Mouse (Mus musculus) forebrain, embryonic 10.5 days (tissue): ENCODE measurements around the gene Foxl1. TPM values are rescaled to one million over a fixed set of nuclear protein-coding genes. Genes with fewer than 3 reads are reported as not detected.
A peak's percentile ranks its signal among the peaks of the same experiment; 100 is the strongest.

ENCODE experiments used
- DNase-seq: peaks from one replicate; pipeline ENCODE4 v3.0.0-alpha.2; 2017; ENCODE audit warnings: low spot score; ENCODE audit errors: extremely low spot score
- H3K27ac ChIP-seq: fragments of 300-500 bp; sonication (generic); 2 replicates; pipeline ENCODE4 v1.5.1; 2016; ENCODE audit warnings: mild to moderate bottlenecking
- H3K27me3 ChIP-seq: fragments of 300-500 bp; sonication (generic); 2 replicates; pipeline ENCODE4 v1.6.1; 2016; ENCODE audit warnings: mild to moderate bottlenecking; ENCODE audit not compliant: poor library complexity, severe bottlenecking
- H3K36me3 ChIP-seq: fragments of 300-500 bp; sonication (generic); replicated peaks from 2 replicates; pipeline ENCODE4 v1.6.1; 2016; ENCODE audit warnings: mild to moderate bottlenecking, moderate library complexity
- H3K4me1 ChIP-seq: fragments of 300-500 bp; sonication (generic); 2 replicates; pipeline ENCODE4 v1.6.1; 2016
- H3K4me3 ChIP-seq: fragments of 300-500 bp; sonication (generic); 2 replicates; pipeline ENCODE4 v1.5.1; 2016; ENCODE audit warnings: mild to moderate bottlenecking, moderate library complexity
- H3K9me3 ChIP-seq: fragments of 300-500 bp; sonication (generic); 2 replicates; pipeline ENCODE4 v1.6.1; 2016; ENCODE audit warnings: mild to moderate bottlenecking, moderate library complexity
- WGBS: fragments of 180-500 bp; shearing (Covaris S2); methylation state at CpG from one replicate; pipeline ENCODE4 v1.1.7; 2016; 5-methylcytosine and 5-hydroxymethylcytosine counted together
- polyA plus RNA-seq: library from polyadenylated mRNA; unstranded; fragments of >200 nt; fragmentation: Nextera tagmentation; extraction: Ambion mirVana; gene quantifications from 2 replicates; pipeline ENCODE4 v1.2.1, GENCODE M21; 2016

Foxl1 gene
- polyA plus RNA-seq, 1 experiment from 2014 or later, result 0.76 TPM

- Histone ChIP-seq H3K27ac (no peak overlapping the region), H3K4me1 (peaks cover 54% of the 10 kb centered on the region), H3K9me3 (no peaks in the 10 kb centered on the region), H3K27me3 (peaks cover 100% of the 10 kb centered on the region), H3K36me3 (no peaks in the 10 kb centered on the region), H3K4me3 (peak overlapping the region; percentile 58; the same call in 1 of the 2 replicates)
- WGBS, result 15% methylated on average over 3 of the region's 3 CpGs
- DNase-seq, result no peak
These were observed 42.2 kb upstream of the Foxl1 start for GRCm38 (mm10) chr8:121085561-121085960.

- Histone ChIP-seq H3K27ac (no peak overlapping the region), H3K36me3 (no peaks in the 10 kb centered on the region), H3K27me3 (peaks cover 100% of the 10 kb centered on the region), H3K4me1 (peaks cover 55% of the 10 kb centered on the region), H3K4me3 (peak overlapping the region; percentile 24), H3K9me3 (no peaks in the 10 kb centered on the region)
- WGBS, result 2% methylated on average over 19 of the region's 19 CpGs
- DNase-seq, result peak; percentile 36
These were observed 41.5 kb upstream of the Foxl1 start for GRCm38 (mm10) chr8:121086004-121086900.

GRCm38 (mm10) chr8:121088281-121088680 lies 39.5 kb upstream of the Foxl1 start:
- 3% methylated on average over 8 of the region's 8 CpGs for WGBS
- H3K4me1 ChIP-seq, result peaks cover 51% of the 10 kb centered on the region
- H3K36me3 ChIP-seq, result no peaks in the 10 kb centered on the region
- no peaks in the 10 kb centered on the region for H3K9me3 ChIP-seq
- H3K27me3 ChIP-seq, result peaks cover 100% of the 10 kb centered on the region
- no peak for DNase-seq
- no peak overlapping the region for H3K4me3 ChIP-seq
- no peak overlapping the region for H3K27ac ChIP-seq

GRCm38 (mm10) chr8:121088871-121089630 lies 38.7 kb upstream of the Foxl1 start:
- H3K27ac ChIP-seq, result no peak overlapping the region
- DNase-seq, result peak; percentile 40
- H3K4me3 ChIP-seq, result no peak overlapping the region; the same call in 1 of the 2 replicates
- peaks cover 44% of the 10 kb centered on the region for H3K4me1 ChIP-seq
- H3K36me3 ChIP-seq, result no peaks in the 10 kb centered on the region
- WGBS, result 1% methylated on average over 40 of the region's 40 CpGs
- H3K27me3 ChIP-seq, result peaks cover 100% of the 10 kb centered on the region
- H3K9me3 ChIP-seq, result no peaks in the 10 kb centered on the region

- DNase-seq, result peak; percentile 33
- Histone ChIP-seq H3K27me3 (peaks cover 96% of the 10 kb centered on the region), H3K36me3 (no peaks in the 10 kb centered on the region), H3K4me3 (no peak overlapping the region), H3K4me1 (peaks cover 36% of the 10 kb centered on the region), H3K9me3 (no peaks in the 10 kb centered on the region), H3K27ac (no peak overlapping the region)
- WGBS, result 3% methylated on average over 32 of the region's 32 CpGs
These were observed 37.9 kb upstream of the Foxl1 start for GRCm38 (mm10) chr8:121089631-121090380.

- H3K27me3 ChIP-seq, result peaks cover 87% of the 10 kb centered on the region
- H3K36me3 ChIP-seq, result no peaks in the 10 kb centered on the region
- WGBS, result 0% methylated on average over 1 of the region's 1 CpGs
- peaks cover 32% of the 10 kb centered on the region for H3K4me1 ChIP-seq
- H3K9me3 ChIP-seq, result no peaks in the 10 kb centered on the region
- DNase-seq, result peak; percentile 36
- no peak overlapping the region for H3K27ac ChIP-seq
- H3K4me3 ChIP-seq, result no peak overlapping the region
These were observed 37.0 kb upstream of the Foxl1 start for GRCm38 (mm10) chr8:121090716-121091115.

- Histone ChIP-seq H3K9me3 (no peaks in the 10 kb centered on the region), H3K27me3 (peaks cover 73% of the 10 kb centered on the region), H3K4me3 (no peak overlapping the region), H3K27ac (no peak overlapping the region), H3K4me1 (peaks cover 32% of the 10 kb centered on the region), H3K36me3 (peaks cover 11% of the 10 kb centered on the region)
- 31% methylated on average over 6 of the region's 6 CpGs for WGBS
- no peak for DNase-seq
These were observed 35.6 kb upstream of the Foxl1 start for GRCm38 (mm10) chr8:121092141-121092540.

GRCm38 (mm10) chr8:121092627-121093026 lies 35.1 kb upstream of the Foxl1 start:
- Histone ChIP-seq H3K4me3 (no peak overlapping the region), H3K4me1 (peaks cover 32% of the 10 kb centered on the region), H3K36me3 (peaks cover 16% of the 10 kb centered on the region), H3K27me3 (peaks cover 68% of the 10 kb centered on the region), H3K9me3 (no peaks in the 10 kb centered on the region), H3K27ac (no peak overlapping the region)
- 5% methylated on average over 16 of the region's 16 CpGs for WGBS
- peak; percentile 87 for DNase-seq

GRCm38 (mm10) chr8:121093496-121093895 lies 34.2 kb upstream of the Foxl1 start:
- peaks cover 32% of the 10 kb centered on the region for H3K4me1 ChIP-seq
- H3K27me3 ChIP-seq, result peaks cover 59% of the 10 kb centered on the region
- H3K27ac ChIP-seq, result no peak overlapping the region
- 64% methylated on average over 6 of the region's 6 CpGs for WGBS
- H3K4me3 ChIP-seq, result no peak overlapping the region
- DNase-seq, result no peak
- H3K9me3 ChIP-seq, result no peaks in the 10 kb centered on the region
- H3K36me3 ChIP-seq, result peaks cover 24% of the 10 kb centered on the region

- peak; percentile 86 for DNase-seq
- 55% methylated on average over 17 of the region's 17 CpGs for WGBS
These were observed 23.5 kb upstream of the Foxl1 start for GRCm38 (mm10) chr8:121104049-121104818.

GRCm38 (mm10) chr8:121107668-121108656 lies 19.8 kb upstream of the Foxl1 start, which contains the start of gene Mthfsd:
Gene Mthfsd (minus strand): TSS chr8:121108392.
- peak within 1 kb of the TSS; percentile 90 for H3K27ac ChIP-seq
- 1% methylated on average over 75 of the region's 75 CpGs for WGBS

More at GRCm38 (mm10) chr8:121104049-121104818, 23.5 kb upstream of the Foxl1 start:
- Histone ChIP-seq H3K4me3 (no peak overlapping the region), H3K27me3 (peaks cover under 1% of the 10 kb centered on the region), H3K9me3 (no peaks in the 10 kb centered on the region), H3K4me1 (peaks cover 28% of the 10 kb centered on the region), H3K36me3 (peaks cover 73% of the 10 kb centered on the region), H3K27ac (no peak overlapping the region)

More at GRCm38 (mm10) chr8:121107668-121108656, 19.8 kb upstream of the Foxl1 start, which contains the start of gene Mthfsd:
- peaks cover 28% of the 10 kb centered on the region for H3K4me1 ChIP-seq
- no peaks in the 10 kb centered on the region for H3K9me3 ChIP-seq
- H3K4me3 ChIP-seq, result peak within 1 kb of the TSS; percentile 82
- DNase-seq, result peak; percentile 98
- peaks cover 38% of the 10 kb centered on the region for H3K27me3 ChIP-seq
- peaks cover 36% of the 10 kb centered on the region for H3K36me3 ChIP-seq
